19 mouse cellular contexts compared by ENCODE assay signal in the genomic region with DNA sequence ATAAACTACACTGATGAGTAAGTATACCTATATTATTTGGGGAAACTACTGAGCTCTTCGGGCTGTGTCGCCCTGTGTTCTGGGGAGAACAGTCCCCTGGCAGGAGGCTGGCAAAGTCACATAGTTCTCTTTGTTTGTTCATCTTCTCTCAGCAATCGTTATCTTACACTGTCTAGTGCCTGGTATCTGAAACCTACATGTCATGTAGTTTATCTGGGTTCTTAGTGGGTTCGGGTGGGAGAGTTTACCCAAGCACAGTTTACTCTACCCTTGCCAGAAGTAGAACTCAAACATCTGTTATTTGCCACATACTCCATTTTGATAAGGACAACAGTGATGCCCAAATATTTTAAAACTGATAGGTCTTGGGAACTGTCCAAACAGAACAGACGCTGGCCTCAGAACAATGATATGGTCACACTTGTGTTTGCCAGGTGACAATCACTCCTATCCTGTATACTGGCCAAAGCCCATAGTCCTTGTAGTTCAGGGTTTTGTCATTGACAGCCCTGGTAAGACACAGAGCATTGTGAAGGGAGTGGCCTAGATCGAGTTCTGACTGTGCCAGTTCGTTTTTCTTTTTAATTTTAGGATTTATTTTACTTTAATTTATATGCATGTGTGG.
DNase-seq lines count a peak whose midpoint lies in the region; ATAC-seq and TF ChIP-seq lines count a peak whose summit lies in the region.
"Had no signal": no experiment of that assay in that cellular context is flagged by ENCODE, and none has a peak within 500 bp of the region (broad histone marks: within the 10 kb centered on the region; RNA-seq: fewer than 3 reads in every experiment).

No protein-coding gene starts in this region.

- no peak overlapping the region for H3K9ac ChIP-seq in stomach, embryonic 15.5 days
- no peak overlapping the region for H3K9ac ChIP-seq in stomach, postnatal 0 days (ENCODE audit: low read length)
- H3K9ac ChIP-seq: embryonic facial prominence, embryonic 15.5 days; hindbrain, embryonic 14.5 days; limb, embryonic 12.5 days had no signal

- peak; percentile 50; the same call in 1 of the 2 replicates for ATAC-seq in stomach, embryonic 15.5 days (ENCODE audit: insufficient read depth, low FRiP score, low read depth)
- ATAC-seq in stomach, postnatal 0 days (ENCODE audit: low FRiP score, low TSS enrichment), result no peak

- H3K36me3 ChIP-seq in stomach, embryonic 15.5 days, result no peaks in the 10 kb centered on the region
- H3K36me3 ChIP-seq in stomach, postnatal 0 days (ENCODE audit: control insufficient read depth, insufficient read depth, low read length), result no peaks in the 10 kb centered on the region
- H3K36me3 ChIP-seq in limb, embryonic 10.5 days, result no peaks in the 10 kb centered on the region
- H3K36me3 ChIP-seq: embryonic facial prominence, embryonic 15.5 days; limb, embryonic 12.5 days had no signal

- no peaks in the 10 kb centered on the region for H3K27me3 ChIP-seq in stomach, embryonic 15.5 days (replicated peaks)
- no peaks in the 10 kb centered on the region for H3K27me3 ChIP-seq in stomach, postnatal 0 days (ENCODE audit: control insufficient read depth, insufficient read depth, low read length)
- no peaks in the 10 kb centered on the region for H3K27me3 ChIP-seq in limb, embryonic 10.5 days (ENCODE audit: low read depth, poor library complexity, severe bottlenecking)
- H3K27me3 ChIP-seq: embryonic facial prominence, embryonic 15.5 days; limb, embryonic 12.5 days had no signal

- no peak overlapping the region for H3K4me3 ChIP-seq in stomach, embryonic 15.5 days (replicated peaks)
- no peak overlapping the region for H3K4me3 ChIP-seq in stomach, postnatal 0 days (ENCODE audit: low read depth, low read length)
- H3K4me3 ChIP-seq in limb, embryonic 10.5 days, result no peak overlapping the region
- H3K4me3 ChIP-seq: embryonic facial prominence, embryonic 15.5 days; heart, adult 2 months; limb, embryonic 12.5 days had no signal

- WGBS in stomach, embryonic 15.5 days, result 54% methylated on average over 7 of the region's 7 CpGs
- WGBS in stomach, postnatal 0 days, result 43% methylated on average over 7 of the region's 7 CpGs
- WGBS in limb, embryonic 10.5 days, result 89% methylated on average over 7 of the region's 7 CpGs

- intact Hi-C loops in heart, postnatal 14 days (cut with DNase I), result no loop called here

- no peak overlapping the region for H3K4me2 ChIP-seq in stomach, embryonic 15.5 days
- no peak overlapping the region for H3K4me2 ChIP-seq in stomach, postnatal 0 days (replicated peaks; ENCODE audit: low read depth)
- H3K4me2 ChIP-seq: embryonic facial prominence, embryonic 15.5 days; hindbrain, embryonic 14.5 days; limb, embryonic 12.5 days had no signal

- TF ChIP-seq CTCF in stomach, postnatal 0 days (IDR thresholded peaks at IDR 0.05; ENCODE audit: low read depth), result no peak

- no peak for TF ChIP-seq EP300 in stomach, postnatal 0 days (optimal IDR thresholded peaks at IDR 0.05)

- H3K9me3 ChIP-seq in stomach, embryonic 15.5 days, result no peaks in the 10 kb centered on the region
- H3K9me3 ChIP-seq in stomach, postnatal 0 days (ENCODE audit: control insufficient read depth, low read length), result no peaks in the 10 kb centered on the region
- no peaks in the 10 kb centered on the region for H3K9me3 ChIP-seq in limb, embryonic 10.5 days (replicated peaks)
- H3K9me3 ChIP-seq: embryonic facial prominence, embryonic 15.5 days; limb, embryonic 12.5 days had no signal

- peak; percentile 19 for DNase-seq in heart, adult 8-10 months (ENCODE audit: low spot score)
- no peak for DNase-seq in heart, postnatal 14 days
- DNase-seq in stomach, postnatal 0 days (ENCODE audit: low spot score), result no peak
- peak; percentile 7 for DNase-seq in limb, embryonic 10.5 days (ENCODE audit: low spot score)
- DNase-seq in gastrocnemius, postnatal 10 days, result no peak
- no peak for DNase-seq in right cerebral cortex, adult 18-20 months
- DNase-seq: adrenal gland, postnatal 36 days; cerebellum, adult 11-12 months; cerebellum, postnatal 14 days; kidney, adult 8-10 months; kidney, postnatal 25 days; lung, adult 2 months; right cerebral cortex, postnatal 4 days; thymus, postnatal 36 days had no signal

- H3K27ac ChIP-seq in stomach, embryonic 15.5 days, result no peak overlapping the region
- no peak overlapping the region for H3K27ac ChIP-seq in stomach, postnatal 0 days (replicated peaks)
- H3K27ac ChIP-seq in limb, embryonic 10.5 days, result no peak overlapping the region
- H3K27ac ChIP-seq: embryonic facial prominence, embryonic 15.5 days; heart, adult 2 months; hindbrain, embryonic 14.5 days; limb, embryonic 12.5 days had no signal

- H3K4me1 ChIP-seq in stomach, embryonic 15.5 days, result no peaks in the 10 kb centered on the region
- no peaks in the 10 kb centered on the region for H3K4me1 ChIP-seq in stomach, postnatal 0 days (replicated peaks; ENCODE audit: control insufficient read depth, insufficient read depth)
- H3K4me1 ChIP-seq in limb, embryonic 10.5 days, result no peaks in the 10 kb centered on the region
- H3K4me1 ChIP-seq: embryonic facial prominence, embryonic 15.5 days had no signal

Comparison
In these comparisons a context has a peak if more than half of its experiments do, and no peak if none do; other contexts are left out.
1. DNase-seq: peak in heart, adult 8-10 months (single experiment) and limb, embryonic 10.5 days (single experiment); none in heart, postnatal 14 days (0 of 2), stomach, postnatal 0 days (single experiment), gastrocnemius, postnatal 10 days (single experiment) and right cerebral cortex, adult 18-20 months (single experiment).